Comparison of ENCODE assay signal across 8 mouse cellular contexts in the genomic region with DNA sequence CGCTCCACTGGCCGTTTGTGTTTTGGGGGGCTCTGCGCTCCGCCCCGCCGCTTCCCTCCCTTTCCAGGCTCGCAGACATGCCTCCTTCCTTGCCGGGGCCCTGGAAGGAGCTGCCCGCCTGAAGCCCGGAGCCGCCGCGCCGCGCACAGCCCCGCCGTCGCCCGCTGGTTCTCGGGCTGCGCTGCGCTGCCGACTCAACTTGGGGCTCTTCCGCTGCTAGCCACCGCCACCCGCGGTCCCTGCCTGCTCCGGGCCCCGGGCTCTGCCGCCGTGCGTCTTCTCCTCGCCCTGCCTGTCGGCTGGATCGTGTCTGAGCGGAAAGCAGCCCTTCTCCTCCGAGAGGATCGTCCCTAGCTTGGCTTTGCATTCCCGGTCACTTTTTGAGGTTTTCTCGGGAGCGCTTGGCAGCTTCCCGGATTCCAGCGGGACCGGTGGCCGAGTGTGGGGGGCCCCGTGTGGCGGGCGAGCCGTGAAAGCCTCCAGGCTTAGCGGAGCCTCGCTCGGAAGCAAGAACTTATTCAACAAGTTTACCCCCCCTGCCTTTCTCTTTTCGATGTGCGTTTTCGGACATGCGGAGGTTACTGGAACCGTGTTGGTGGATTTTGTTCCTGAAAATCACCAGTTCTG. TPM values are rescaled to one million over a fixed set of nuclear protein-coding genes. Genes with fewer than 3 reads are reported as not detected.
DNase-seq lines count a peak whose midpoint lies in the region; ATAC-seq lines count a peak whose summit lies in the region.

No protein-coding gene starts in this region.

- DNase-seq in cerebellum, adult 18-20 months = peak; percentile 56 to 76
- DNase-seq in cerebellum, postnatal 10 days = no peak
- no peak for DNase-seq in neural tube, embryonic 11.5 days (ENCODE audit: low spot score)
- no peak for DNase-seq in neural tube, embryonic 10.5 days (ENCODE audit: extremely low spot score, low spot score)
- DNase-seq in right cerebral cortex, postnatal 14 days = peak; percentile 63
- no peak for DNase-seq in ovary, postnatal 14 days (ENCODE audit: low spot score)

- H3K9ac ChIP-seq in neural tube, embryonic 11.5 days (ENCODE audit: low read length) = peak overlapping the region; percentile 91
- peak overlapping the region; percentile 90 for H3K9ac ChIP-seq in limb, embryonic 15.5 days

- no peaks in the 10 kb centered on the region for H3K36me3 ChIP-seq in neural tube, embryonic 11.5 days (ENCODE audit: control insufficient read depth, insufficient read depth, low read length)
- H3K36me3 ChIP-seq in limb, embryonic 15.5 days = no peaks in the 10 kb centered on the region

- H3K27ac ChIP-seq in neural tube, embryonic 11.5 days (ENCODE audit: low read depth, low read length) = peak overlapping the region; percentile 96
- H3K27ac ChIP-seq in limb, embryonic 15.5 days = peak overlapping the region; percentile 99

- H3K4me1 ChIP-seq in neural tube, embryonic 11.5 days (ENCODE audit: control insufficient read depth, insufficient read depth, low read length) = peaks cover 12% of the 10 kb centered on the region; the same call in 1 of the 2 replicates
- H3K4me1 ChIP-seq in limb, embryonic 15.5 days = peaks cover 28% of the 10 kb centered on the region

- under 1% methylated on average over 57 of the region's 57 CpGs for WGBS in neural tube, embryonic 11.5 days
- WGBS in limb, embryonic 15.5 days = under 1% methylated on average over 56 of the region's 57 CpGs

- H3K9me3 ChIP-seq in neural tube, embryonic 11.5 days (ENCODE audit: control insufficient read depth, low read length) = no peaks in the 10 kb centered on the region
- no peaks in the 10 kb centered on the region for H3K9me3 ChIP-seq in limb, embryonic 15.5 days

- peak overlapping the region; percentile 67 for H3K4me3 ChIP-seq in neural tube, embryonic 11.5 days (ENCODE audit: low read depth, low read length)
- H3K4me3 ChIP-seq in limb, embryonic 15.5 days = peak overlapping the region; percentile 87

- H3K27me3 ChIP-seq in neural tube, embryonic 11.5 days (ENCODE audit: control insufficient read depth, insufficient read depth, low read length) = no peaks in the 10 kb centered on the region
- H3K27me3 ChIP-seq in limb, embryonic 15.5 days = no peaks in the 10 kb centered on the region

- peak overlapping the region; percentile 89 for H3K4me2 ChIP-seq in neural tube, embryonic 11.5 days (ENCODE audit: low read depth)
- H3K4me2 ChIP-seq in limb, embryonic 15.5 days = peak overlapping the region; percentile 91

- peak; percentile 42 for ATAC-seq in neural tube, embryonic 11.5 days (ENCODE audit: insufficient read depth, low FRiP score, low TSS enrichment)
- peak; percentile 30 for ATAC-seq in granulocyte monocyte progenitor cell, adult 5-6 weeks (replicated peaks; ENCODE audit: poor library complexity, severe bottlenecking)
- peak; percentile 26 for ATAC-seq in limb, embryonic 15.5 days (ENCODE audit: insufficient number of reproducible peaks, low FRiP score, low TSS enrichment, low read depth)

RNA-seq across cellular contexts. Expression of gene Ptprg, which starts 0.5 kb away (rescaled TPM):
- 40.5 and 40.8 TPM in 2 replicates for polyA plus RNA-seq in neural tube, embryonic 11.5 days (2014; fragmentation: Nextera tagmentation; extraction: Ambion mirVana)
- total RNA-seq in granulocyte monocyte progenitor cell, adult 5-6 weeks (2014; fragmentation: Nextera tagmentation) = not detected in 2 replicates
- not detected in 2 replicates for total RNA-seq in granulocyte monocyte progenitor cell, adult 5-6 weeks (2017)
- polyA plus RNA-seq in limb, embryonic 15.5 days (2015; fragmentation: Nextera tagmentation; extraction: Ambion mirVana) = 23.6 and 27.3 TPM in 2 replicates

Comparison
In these comparisons a context has a peak if more than half of its experiments do, and no peak if none do; other contexts are left out.
1. DNase-seq: peak in cerebellum, adult 18-20 months (2 of 2) and right cerebral cortex, postnatal 14 days (single experiment); none in cerebellum, postnatal 10 days (0 of 2), neural tube, embryonic 11.5 days (single experiment), neural tube, embryonic 10.5 days (single experiment) and ovary, postnatal 14 days (single experiment).
2. Peak in every context shown above with its lines, with median percentiles within 50 percentile points of each other: ATAC-seq.